Mouse (Mus musculus) embryonic facial prominence, embryonic 10.5 days (tissue): Measurements from ENCODE around the gene Ccdc188. TPM values are rescaled to one million over a fixed set of nuclear protein-coding genes. Genes with fewer than 3 reads are reported as not detected.

Experiments
- DNase-seq: peaks from one replicate; pipeline ENCODE4 v3.0.0-alpha.2; 2017; ENCODE audit warnings: low spot score
- H3K27ac ChIP-seq: fragments of 300-500 bp; sonication (generic); replicated peaks from 2 replicates; pipeline ENCODE4 v1.5.1; 2016; ENCODE audit warnings: mild to moderate bottlenecking
- H3K27me3 ChIP-seq: fragments of 300-500 bp; sonication (generic); replicated peaks from 2 replicates; pipeline ENCODE4 v1.6.1; 2016; ENCODE audit warnings: low read depth, mild to moderate bottlenecking; ENCODE audit not compliant: poor library complexity, severe bottlenecking
- H3K36me3 ChIP-seq: fragments of 300-500 bp; sonication (generic); replicated peaks from 2 replicates; pipeline ENCODE4 v1.6.1; 2016; ENCODE audit warnings: mild to moderate bottlenecking, moderate library complexity
- H3K4me1 ChIP-seq: fragments of 300-500 bp; sonication (generic); 2 replicates; pipeline ENCODE4 v1.6.1; 2016
- H3K4me3 ChIP-seq: fragments of 300-500 bp; sonication (generic); 2 replicates; pipeline ENCODE4 v1.5.1; 2016; ENCODE audit warnings: mild to moderate bottlenecking, moderate library complexity
- H3K9me3 ChIP-seq: fragments of 300-500 bp; sonication (generic); 2 replicates; pipeline ENCODE4 v1.6.1; 2016; ENCODE audit warnings: mild to moderate bottlenecking
- WGBS: fragments of 180-500 bp; shearing (Covaris S2); methylation state at CpG from one replicate; pipeline ENCODE4 v1.1.7; 2016; 5-methylcytosine and 5-hydroxymethylcytosine counted together
- polyA plus RNA-seq: library from polyadenylated mRNA; unstranded; fragments of >200 nt; fragmentation: Nextera tagmentation; extraction: Ambion mirVana; gene quantifications from 2 replicates; pipeline ENCODE4 v1.2.1, GENCODE M21; 2016

Gene Ccdc188
- polyA plus RNA-seq, 1 experiment from 2014 or later, result not detected

DNA sequence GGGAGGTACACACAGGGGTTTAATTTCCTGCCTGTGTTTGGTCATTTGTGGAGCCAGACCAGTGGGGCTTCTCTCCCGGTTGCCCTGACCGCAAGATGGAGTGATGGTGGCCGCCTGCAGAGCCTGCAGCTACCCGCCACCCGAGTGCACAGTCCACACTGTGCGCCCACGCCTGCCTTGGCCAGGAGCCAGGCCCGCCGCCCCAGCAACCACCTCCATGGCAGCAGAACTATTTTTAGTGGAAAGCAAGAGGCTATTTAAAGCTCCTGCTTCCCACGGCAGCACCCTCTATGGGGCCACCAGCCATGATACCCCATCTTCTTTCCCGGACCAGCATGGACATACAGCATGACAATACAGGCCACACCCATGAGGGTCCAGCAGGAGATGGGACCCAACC is 11.9 kb downstream of the Ccdc188 start:
- Histone ChIP-seq H3K27me3 (no peaks in the 10 kb centered on the region), H3K9me3 (no peaks in the 10 kb centered on the region), H3K27ac (no peak overlapping the region), H3K36me3 (peaks cover 54% of the 10 kb centered on the region), H3K4me1 (peaks cover 28% of the 10 kb centered on the region), H3K4me3 (no peak overlapping the region)
- 89% methylated on average over 11 of the region's 11 CpGs for WGBS
- DNase-seq, result no peak

GRCm38 (mm10) chr16:18230617-18231016 is 12.9 kb downstream of the Ccdc188 start:
- Histone ChIP-seq H3K4me1 (peaks cover 32% of the 10 kb centered on the region), H3K4me3 (no peak overlapping the region), H3K27ac (no peak overlapping the region), H3K9me3 (no peaks in the 10 kb centered on the region), H3K27me3 (no peaks in the 10 kb centered on the region), H3K36me3 (peaks cover 44% of the 10 kb centered on the region)
- no peak for DNase-seq
- 93% methylated on average over 6 of the region's 6 CpGs for WGBS

DNA sequence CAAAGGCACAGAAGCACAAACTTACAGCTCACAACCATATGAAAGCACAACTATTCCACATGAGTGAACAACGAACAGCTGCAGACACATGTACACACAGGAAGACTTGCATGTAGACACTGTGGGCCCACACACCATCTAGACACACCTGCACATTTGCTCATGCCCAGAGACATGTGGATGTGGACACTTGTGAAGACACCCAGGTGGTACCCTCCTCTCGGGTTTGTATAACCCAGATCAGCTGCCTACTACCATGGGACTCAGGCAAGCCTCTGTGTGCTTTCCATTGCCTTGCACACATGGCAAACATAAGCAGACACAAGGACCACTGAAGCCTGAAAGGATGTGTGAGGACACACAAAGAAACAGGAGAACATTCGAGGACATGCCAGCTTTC is 13.4 kb downstream of the Ccdc188 start:
- Histone ChIP-seq H3K36me3 (peaks cover 40% of the 10 kb centered on the region), H3K27ac (no peak overlapping the region), H3K9me3 (no peaks in the 10 kb centered on the region), H3K4me1 (peaks cover 36% of the 10 kb centered on the region), H3K27me3 (no peaks in the 10 kb centered on the region), H3K4me3 (no peak overlapping the region)
- DNase-seq, result no peak
- WGBS, result 92% methylated on average over 3 of the region's 3 CpGs

GRCm38 (mm10) chr16:18231451-18231850 is 13.8 kb downstream of the Ccdc188 start:
- DNase-seq, result no peak
- Histone ChIP-seq H3K4me3 (no peak overlapping the region), H3K9me3 (no peaks in the 10 kb centered on the region), H3K27me3 (no peaks in the 10 kb centered on the region), H3K4me1 (peaks cover 40% of the 10 kb centered on the region), H3K27ac (no peak overlapping the region), H3K36me3 (peaks cover 36% of the 10 kb centered on the region)
- WGBS, result 84% methylated on average over 4 of the region's 4 CpGs

DNA sequence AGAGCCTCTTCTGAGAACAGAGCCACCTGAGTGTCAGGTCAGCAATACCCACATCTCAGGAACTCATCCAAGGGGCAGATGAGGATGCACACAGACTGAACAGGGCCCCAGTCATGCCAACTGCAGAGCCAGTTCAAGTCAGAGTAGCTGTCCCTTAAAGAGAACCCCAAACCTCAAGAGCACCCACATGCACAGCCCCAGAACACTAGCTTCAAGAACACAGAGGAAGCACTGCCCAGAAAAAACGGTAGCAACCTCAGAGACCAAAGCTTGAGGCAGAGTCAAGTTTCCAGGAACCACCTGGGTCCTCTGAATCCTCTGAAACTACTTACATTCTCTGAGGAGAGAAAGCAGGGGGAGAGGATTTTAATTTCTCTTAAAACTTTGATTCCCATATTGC is 15.8 kb downstream of the Ccdc188 start:
- Histone ChIP-seq H3K36me3 (peaks cover 33% of the 10 kb centered on the region), H3K27me3 (no peaks in the 10 kb centered on the region), H3K9me3 (no peaks in the 10 kb centered on the region), H3K4me3 (peak overlapping the region; percentile 93), H3K4me1 (peaks cover 42% of the 10 kb centered on the region), H3K27ac (no peak overlapping the region)
- no peak for DNase-seq
- WGBS, result 57% methylated on average over 1 of the region's 1 CpGs

DNA sequence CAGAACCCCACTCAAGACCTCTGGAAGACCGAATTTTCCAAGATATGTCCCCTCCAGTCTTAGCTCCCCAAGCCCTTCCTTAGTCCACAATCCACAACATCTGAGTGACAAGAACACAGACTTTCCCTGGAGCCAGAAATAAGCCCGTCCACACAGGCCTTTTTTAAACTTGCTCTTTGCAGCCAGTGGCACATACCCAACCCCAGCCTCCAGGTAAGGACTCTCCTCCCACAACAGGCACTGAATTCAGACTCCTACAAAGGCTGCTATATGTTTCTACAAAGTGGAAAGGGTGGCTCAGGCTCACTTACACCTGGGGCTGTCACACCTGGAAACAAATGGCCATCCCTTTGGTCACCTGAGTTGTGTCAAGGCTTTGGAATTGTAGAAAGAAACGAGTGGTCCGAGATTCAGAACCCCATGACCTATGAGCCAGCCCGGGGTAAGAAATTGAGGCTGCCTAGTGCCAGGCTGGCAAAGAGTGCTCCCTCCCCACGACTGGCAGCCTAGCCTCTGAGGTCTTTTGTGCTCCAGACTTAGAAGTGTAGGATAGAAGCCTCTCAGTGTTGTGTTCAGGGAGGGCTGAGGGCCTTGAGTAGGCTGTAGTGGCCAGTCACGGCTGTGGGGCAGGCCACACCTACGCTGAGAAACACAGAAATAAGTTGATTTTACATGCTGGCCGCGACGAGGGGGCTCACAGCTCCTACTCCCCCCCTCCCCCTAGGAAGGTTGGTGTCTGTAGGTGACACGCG is 16.4 kb downstream of the Ccdc188 start:
- peaks cover 33% of the 10 kb centered on the region for H3K36me3 ChIP-seq
- H3K4me3 ChIP-seq, result peak overlapping the region; percentile 93
- H3K27me3 ChIP-seq, result no peaks in the 10 kb centered on the region
- WGBS, result 21% methylated on average over 13 of the region's 13 CpGs
- H3K9me3 ChIP-seq, result no peaks in the 10 kb centered on the region
- peak overlapping the region; percentile 90 for H3K27ac ChIP-seq
- H3K4me1 ChIP-seq, result peaks cover 38% of the 10 kb centered on the region
- no peak for DNase-seq

DNA sequence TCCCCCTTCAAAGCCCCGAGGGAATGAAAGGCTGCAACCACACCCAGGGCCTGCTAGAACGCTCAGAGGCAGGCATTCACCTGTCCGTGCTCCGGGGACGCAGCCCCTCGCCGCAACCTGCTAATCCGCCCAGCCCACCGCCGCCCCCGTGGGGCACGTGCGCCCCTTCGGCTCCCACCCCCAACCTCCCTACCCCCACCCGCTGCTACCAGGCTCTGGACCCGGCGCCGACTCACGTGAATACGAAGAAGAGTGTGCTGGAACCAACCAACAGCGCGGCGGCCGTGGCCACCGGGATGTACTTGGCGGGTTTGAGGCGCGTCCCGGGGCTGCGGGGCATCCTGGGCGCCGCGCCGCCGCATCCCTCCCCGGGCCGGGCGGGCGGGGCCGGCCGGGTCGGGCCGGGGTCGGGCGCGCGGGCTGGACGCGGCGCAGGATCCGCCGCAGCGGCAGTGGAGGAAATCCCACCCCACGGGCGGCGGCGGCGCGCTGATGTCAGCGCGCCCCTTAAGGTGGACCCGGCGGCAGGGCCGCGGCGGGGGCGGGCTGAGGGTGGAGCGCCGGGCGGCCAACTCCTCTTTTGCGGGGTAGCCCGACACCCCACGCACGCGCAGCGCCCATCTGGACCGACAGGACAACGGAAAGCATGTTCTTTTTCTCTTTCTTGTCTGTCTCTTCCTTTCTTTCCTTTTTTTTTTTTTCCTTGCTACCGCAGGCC is 17.2 kb downstream of the Ccdc188 start, which contains the start of gene Zdhhc8:
Gene Zdhhc8, minus strand, starts transcription at position 466 of the 718 bp plus-strand sequence.
- Histone ChIP-seq H3K36me3 (peaks cover 34% of the 10 kb centered on the region), H3K4me1 (peaks cover 32% of the 10 kb centered on the region), H3K27me3 (no peaks in the 10 kb centered on the region), H3K9me3 (no peaks in the 10 kb centered on the region), H3K27ac (peak within 1 kb of the TSS; percentile 90), H3K4me3 (peak within 1 kb of the TSS; percentile 93)
- DNase-seq, result peak; percentile 83
- under 1% methylated on average over 79 of the region's 79 CpGs for WGBS

- H3K27me3 ChIP-seq, result no peaks in the 10 kb centered on the region
- H3K9me3 ChIP-seq, result no peaks in the 10 kb centered on the region
- H3K4me3 ChIP-seq, result peak overlapping the region; percentile 93
- DNase-seq, result peak; percentile 82
- peaks cover 41% of the 10 kb centered on the region for H3K36me3 ChIP-seq
- peaks cover 32% of the 10 kb centered on the region for H3K4me1 ChIP-seq
- H3K27ac ChIP-seq, result peak overlapping the region; percentile 90
- 6% methylated on average over 19 of the region's 19 CpGs for WGBS
These were observed 17.8 kb downstream of the Ccdc188 start for GRCm38 (mm10) chr16:18235389-18236065.

GRCm38 (mm10) chr16:18236676-18237501 is 19.2 kb downstream of the Ccdc188 start:
- Histone ChIP-seq H3K27ac (no peak overlapping the region; the same call in 1 of the 2 replicates), H3K27me3 (no peaks in the 10 kb centered on the region), H3K9me3 (no peaks in the 10 kb centered on the region), H3K36me3 (peaks cover 55% of the 10 kb centered on the region), H3K4me1 (peaks cover 30% of the 10 kb centered on the region), H3K4me3 (no peak overlapping the region)
- 77% methylated on average over 7 of the region's 7 CpGs for WGBS
- DNase-seq, result no peak

DNA sequence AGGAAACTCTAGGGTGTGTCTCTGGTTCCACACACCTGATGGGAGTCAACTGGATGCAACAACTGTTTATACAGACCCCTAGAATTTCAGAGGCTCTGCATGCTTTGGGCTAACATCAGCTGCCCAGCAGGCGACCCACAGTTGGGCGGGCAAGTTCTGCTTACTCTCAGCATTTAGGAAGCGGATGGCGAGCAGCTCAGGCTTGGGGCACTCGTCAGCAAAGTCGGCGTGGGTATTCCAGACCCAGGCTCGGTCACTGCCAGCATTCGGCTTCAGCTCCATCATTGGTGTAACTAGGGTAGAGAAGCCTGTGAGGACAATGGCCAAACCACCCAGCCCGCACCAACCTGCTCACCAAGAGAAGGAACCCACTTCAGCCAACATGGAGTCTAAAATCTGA is 23.9 kb downstream of the Ccdc188 start:
- Histone ChIP-seq H3K4me3 (no peak overlapping the region), H3K36me3 (peaks cover 98% of the 10 kb centered on the region), H3K9me3 (no peaks in the 10 kb centered on the region), H3K4me1 (peaks cover 15% of the 10 kb centered on the region), H3K27me3 (no peaks in the 10 kb centered on the region), H3K27ac (no peak overlapping the region)
- no peak for DNase-seq
- WGBS, result 92% methylated on average over 10 of the region's 10 CpGs

DNA sequence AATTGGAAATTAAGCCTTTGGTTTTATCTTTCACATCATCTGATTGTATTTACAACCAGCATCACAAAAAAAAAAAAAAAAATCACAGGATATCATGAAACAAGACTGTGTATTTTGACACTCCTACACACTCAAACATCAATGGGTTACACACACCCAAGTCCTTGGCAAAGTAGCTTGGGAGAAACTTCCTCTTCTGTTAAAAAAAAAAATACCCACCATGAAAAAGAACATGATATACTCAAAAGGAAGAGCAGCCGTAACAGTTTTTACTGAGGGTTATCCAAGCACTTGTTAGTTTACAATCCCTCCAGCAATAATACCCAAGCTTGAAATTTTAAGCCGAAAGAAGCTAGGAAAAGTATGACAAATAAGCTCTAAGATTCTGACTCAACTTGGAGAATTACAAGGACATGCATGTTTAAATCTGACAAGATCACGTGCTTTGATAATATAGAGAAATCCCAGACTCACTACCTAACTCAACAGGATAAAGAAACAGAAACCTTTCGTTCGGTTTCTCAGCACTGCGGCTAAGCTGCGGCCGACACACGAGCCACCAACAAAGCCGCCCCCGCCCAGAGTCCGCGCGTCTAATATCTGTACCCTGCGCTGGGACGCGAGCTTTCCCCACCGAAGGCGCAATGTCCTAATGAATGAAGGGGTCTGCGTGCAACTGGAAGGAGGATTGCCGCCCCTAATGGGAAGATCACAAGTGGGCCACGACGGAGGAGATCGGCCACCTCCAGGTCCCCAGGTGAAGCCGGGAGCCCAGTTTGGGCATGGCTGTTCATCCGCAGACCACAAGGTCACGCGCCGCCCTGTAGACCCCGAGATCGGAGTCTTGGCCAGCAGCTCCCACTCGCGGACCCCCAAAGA is 30.1 kb downstream of the Ccdc188 start:
- H3K9me3 ChIP-seq, result no peaks in the 10 kb centered on the region
- H3K36me3 ChIP-seq, result peaks cover 73% of the 10 kb centered on the region
- under 1% methylated on average over 33 of the region's 33 CpGs for WGBS
- no peaks in the 10 kb centered on the region for H3K27me3 ChIP-seq
- H3K27ac ChIP-seq, result peak overlapping the region; percentile 96
- no peak for DNase-seq
- H3K4me3 ChIP-seq, result peak overlapping the region; percentile 77
- H3K4me1 ChIP-seq, result peaks cover 47% of the 10 kb centered on the region
